Mouse (Mus musculus) T-helper 17 cell (primary cell): ENCODE results near the gene Tgfbr3.
"Not testable (repeated sequence)": the region's sequence is repeated elsewhere in the genome, so short reads cannot be mapped to it uniquely, and the experiment has no call there.

Experiments used
- in situ Hi-C, 2 experiments: fragments of 300-600 bp; cut with MboI, MseI; formaldehyde crosslinking; loops; 1 replicate in 1 of 2; 2 replicates in 1 of 2; pipeline ENCODE4 v1.15.1; 2025; ENCODE audit warnings: high pct_unique_total_duplicates in 2 of 2

Gene Tgfbr3

GRCm38 (mm10) chr5:107247786-107248185, 41.6 kb downstream of the Tgfbr3 start:
- in situ Hi-C loops = no loop called here

DNA sequence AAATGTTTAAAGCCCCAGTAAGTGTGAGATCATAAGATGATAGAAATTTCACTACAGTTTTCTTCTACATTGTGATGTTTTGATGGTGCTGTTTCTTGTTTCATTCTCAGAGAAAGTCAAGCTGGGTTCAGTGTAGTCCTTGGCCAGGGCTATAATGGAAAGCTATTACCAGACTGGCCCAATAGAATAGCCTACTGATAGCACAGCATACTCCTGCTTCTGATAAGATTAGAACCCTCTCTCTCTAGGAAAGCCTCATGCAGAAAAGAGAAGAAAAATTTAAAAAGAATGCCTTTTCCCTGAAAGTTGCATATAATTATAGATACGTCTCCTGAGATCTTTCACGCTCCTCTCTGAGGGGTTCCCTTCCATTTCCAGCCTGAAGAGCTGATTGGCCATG, 46.0 kb downstream of the Tgfbr3 start:
- in situ Hi-C loops = no loop called here

GRCm38 (mm10) chr5:107242993-107243392, 46.4 kb downstream of the Tgfbr3 start:
- in situ Hi-C loops = no loop called here

GRCm38 (mm10) chr5:107240276-107240675, 49.2 kb downstream of the Tgfbr3 start:
- in situ Hi-C loops = no loop called here

DNA sequence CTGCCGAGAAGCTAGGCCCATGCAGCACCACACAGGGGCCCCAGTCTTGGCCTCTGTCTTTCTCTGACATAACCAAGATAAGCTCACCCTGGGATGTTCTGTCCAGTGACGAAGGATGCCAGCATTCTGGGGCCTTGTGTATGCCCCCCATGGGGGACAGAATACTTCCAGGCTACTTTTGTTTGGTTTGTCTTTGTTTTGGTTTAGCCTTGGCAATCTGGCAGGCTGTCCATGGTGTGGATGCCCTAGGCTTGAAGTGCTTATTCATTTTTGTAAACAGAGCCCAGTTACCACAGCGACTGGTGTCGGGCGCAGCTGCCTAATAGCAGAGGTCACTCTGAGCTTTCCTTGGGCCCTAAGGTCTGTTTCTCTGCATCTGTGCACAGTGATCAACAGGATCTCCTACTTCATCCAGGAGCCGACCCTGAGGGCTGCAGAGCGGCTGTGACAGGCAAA, 51.4 kb downstream of the Tgfbr3 start:
- in situ Hi-C loops = no loop called here

DNA sequence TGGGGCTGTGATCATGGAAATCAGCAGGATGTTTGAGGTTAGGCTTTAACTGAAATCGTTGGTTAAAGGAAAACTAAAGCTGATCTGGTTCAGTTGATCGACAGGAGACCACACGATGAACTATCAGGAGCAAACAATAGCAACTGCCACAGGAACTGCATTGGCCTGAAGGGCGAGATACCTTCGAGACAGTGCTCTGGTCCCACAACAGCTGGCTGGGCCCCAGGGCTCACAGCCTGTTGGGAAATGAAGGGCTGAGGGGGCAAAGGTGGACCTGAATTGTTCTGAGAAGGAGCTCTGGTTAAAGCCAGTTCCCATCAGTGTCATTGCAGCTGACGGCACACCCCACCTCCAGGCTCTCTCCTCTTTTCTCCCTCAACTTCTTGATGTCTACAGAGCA, 52.5 kb downstream of the Tgfbr3 start:
- in situ Hi-C loops = no loop called here

DNA sequence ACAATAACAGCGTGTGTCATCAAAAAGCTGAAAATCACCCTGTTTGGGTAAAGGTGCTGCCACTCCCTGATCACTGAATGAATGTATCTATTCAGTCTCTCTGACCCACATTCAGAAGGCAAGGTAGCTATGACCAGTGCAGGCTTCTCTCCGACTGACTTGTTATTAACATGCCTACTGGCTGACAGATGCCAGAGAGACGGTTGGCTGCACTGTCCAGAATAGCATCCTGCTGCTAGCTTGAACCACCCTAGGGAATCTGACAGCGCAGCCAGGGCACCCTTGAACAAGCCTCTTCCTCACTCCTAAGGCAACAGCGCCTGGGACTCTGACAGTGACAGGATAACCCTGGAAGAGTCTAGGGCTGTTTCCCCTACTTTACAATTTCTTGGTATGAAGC, 53.4 kb downstream of the Tgfbr3 start:
- in situ Hi-C loops = no loop called here

- in situ Hi-C loops = no loop called here
These were observed 55.8 kb downstream of the Tgfbr3 start for GRCm38 (mm10) chr5:107233366-107234354.

DNA sequence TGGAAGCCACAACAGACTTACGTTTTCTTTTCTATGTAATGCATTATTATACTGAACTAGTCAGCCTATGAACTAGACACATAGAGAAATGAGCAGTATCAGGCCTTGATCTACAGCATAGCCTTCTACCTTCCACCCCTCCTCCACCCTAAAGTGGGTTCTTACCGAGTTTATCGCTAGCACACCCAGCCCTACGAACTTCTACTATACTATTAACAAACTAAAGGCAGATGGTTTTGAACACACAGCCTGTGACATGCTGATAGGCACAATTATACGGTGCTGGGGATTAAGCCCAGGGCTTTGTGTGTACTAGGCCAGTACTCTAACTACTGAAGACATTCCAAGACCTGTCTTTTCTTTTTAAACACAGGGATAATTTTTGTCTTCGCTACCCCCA, 59.2 kb downstream of the Tgfbr3 start:
- in situ Hi-C loops = no loop called here

DNA sequence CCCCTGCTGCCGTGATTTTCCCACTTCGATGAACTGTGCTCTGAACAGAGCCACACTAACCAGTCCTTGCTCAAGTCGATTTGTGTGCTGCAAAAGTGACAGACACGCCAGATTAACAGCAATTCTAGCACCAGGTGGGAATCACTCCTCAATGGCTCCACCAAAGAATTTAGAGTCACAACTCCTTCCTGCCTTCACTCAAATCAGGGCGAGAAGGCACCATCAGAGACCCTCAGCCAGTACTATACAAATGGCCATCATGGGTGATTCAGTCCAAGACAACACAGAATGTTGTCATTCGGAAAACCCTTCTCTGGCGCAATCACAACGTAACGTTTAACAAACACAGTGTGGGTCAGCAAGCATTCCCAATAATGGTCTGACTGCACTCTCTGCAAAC, 60.4 kb downstream of the Tgfbr3 start:
- in situ Hi-C loops = no loop called here

GRCm38 (mm10) chr5:107227580-107227979, 61.8 kb downstream of the Tgfbr3 start:
- in situ Hi-C loops = no loop called here

DNA sequence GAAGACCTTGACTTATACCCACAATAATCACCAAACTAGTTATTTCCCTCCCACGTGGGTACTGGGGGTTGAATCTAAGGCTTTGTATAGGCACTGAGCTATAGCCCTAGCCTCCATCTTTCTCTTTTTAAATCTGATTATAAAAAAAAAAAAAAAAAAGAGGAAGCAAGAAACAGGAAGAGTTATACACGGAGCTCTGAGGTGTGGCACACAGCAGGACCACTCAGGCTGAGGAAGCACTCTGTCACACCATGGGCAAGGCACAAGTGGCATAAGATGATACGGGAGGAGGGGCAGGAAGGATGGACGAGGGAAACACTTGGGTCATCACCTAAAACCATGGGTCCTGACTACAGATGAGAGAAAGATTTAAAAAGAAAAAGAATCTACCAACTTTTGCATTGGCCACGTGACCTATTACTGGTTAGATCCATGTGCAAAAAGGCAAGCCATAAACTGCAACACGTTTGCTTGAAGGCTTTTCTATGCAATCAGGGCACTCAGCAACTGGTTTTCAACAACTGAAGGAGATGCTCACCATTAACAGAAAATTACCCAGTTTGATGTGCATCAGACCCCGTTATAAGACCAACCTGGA, 64.5 kb downstream of the Tgfbr3 start:
- in situ Hi-C loops = no loop called here

- in situ Hi-C loops = no loop called here
These were observed 65.3 kb downstream of the Tgfbr3 start for GRCm38 (mm10) chr5:107224151-107224550.

- in situ Hi-C loops = not testable (repeated sequence)
These were observed 65.9 kb downstream of the Tgfbr3 start for GRCm38 (mm10) chr5:107223483-107223882.

- in situ Hi-C loops = no loop called here
These were observed 66.4 kb downstream of the Tgfbr3 start for GRCm38 (mm10) chr5:107223029-107223428.

DNA sequence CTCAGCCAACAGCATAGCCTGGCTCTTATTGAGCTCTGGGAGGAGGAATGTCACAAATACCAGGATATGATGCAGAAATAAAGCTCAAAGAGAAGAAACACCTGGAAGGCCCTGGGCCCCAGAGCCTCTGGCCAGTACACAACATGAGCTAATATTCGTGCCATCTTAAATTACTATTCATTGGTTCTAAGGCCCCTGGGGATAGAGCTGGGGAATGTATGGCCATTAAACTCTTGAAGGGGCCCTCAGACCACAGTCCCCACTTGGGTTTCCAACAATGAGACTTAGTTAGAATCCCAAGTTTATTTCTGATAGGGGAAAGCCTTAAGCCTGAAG, 66.8 kb downstream of the Tgfbr3 start:
- in situ Hi-C loops = no loop called here

DNA sequence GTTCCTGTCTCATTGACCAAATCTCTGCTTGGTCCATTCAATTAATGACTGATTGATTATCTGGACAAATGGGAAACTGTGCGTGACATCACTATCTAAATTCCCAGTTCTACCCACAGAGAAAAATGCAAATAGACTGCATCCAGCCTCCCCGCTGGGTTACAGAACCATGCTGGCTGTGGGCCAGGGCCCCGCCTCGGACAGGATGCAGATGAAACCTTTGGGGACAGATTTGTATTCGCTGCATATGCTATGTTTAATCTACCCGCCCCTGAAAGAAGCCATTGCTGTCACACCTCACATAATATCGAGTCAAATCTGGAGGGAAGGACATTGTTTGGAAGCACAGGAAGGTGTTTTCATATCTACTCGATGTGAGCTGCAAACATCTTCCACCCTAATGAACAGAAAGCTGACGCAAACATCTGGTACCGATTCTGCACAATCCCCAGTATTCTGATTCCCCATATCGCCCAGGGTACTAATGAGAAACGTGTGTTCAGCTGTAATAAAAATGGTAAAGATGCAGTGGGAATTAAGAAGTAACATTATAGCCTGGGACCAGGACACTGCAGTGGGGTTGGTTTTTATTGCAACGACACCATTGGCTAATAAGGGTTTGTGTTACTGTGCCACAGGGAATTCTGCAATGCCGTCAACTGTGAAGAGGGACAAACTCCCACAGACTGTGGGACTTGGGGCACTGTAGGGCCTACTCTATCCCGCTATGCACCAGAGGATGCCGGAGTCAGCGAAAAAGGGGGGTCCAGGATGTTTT, 67.3 kb downstream of the Tgfbr3 start:
- in situ Hi-C loops = no loop called here

DNA sequence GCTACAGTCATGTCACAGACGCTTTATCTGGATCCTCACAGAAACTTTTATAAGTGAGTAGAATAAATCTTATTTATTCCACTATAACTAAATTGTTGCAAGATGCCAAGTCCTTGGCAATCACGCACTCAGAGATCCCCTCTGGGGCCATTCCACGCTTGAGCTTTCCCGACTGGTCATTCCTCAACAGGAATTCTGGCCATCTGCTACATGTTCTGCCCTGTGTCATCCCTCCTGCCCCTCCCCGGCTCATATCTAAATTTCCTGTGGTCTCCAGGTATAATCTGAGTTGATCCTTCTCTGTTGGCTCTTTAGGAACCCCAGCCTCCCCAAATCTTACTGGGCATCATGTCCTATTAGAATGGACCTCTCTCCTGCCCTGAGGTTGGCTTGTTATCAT, 68.5 kb downstream of the Tgfbr3 start:
- in situ Hi-C loops = no loop called here

DNA sequence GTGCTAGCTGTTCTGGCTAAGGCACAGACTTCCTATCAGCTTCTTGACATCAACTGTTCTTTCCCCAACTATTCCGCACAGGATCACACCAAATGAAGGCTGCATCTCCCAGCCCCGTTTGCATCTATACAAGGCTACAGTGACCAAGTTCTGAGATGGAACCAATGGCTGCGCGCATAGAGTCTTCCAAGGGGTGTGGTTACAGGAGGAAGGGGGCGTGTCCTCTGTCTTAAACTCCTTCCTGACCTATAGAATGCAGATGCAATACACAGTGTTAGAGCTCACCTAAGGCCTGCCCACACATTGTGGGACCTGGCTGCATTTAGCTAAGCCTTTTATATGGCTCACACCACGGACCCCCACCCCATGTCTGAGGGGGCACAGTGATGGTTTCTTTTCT, 69.5 kb downstream of the Tgfbr3 start:
- in situ Hi-C loops = no loop called here

- in situ Hi-C loops = no loop called here
These were observed 70.1 kb downstream of the Tgfbr3 start for GRCm38 (mm10) chr5:107219318-107219717.

DNA sequence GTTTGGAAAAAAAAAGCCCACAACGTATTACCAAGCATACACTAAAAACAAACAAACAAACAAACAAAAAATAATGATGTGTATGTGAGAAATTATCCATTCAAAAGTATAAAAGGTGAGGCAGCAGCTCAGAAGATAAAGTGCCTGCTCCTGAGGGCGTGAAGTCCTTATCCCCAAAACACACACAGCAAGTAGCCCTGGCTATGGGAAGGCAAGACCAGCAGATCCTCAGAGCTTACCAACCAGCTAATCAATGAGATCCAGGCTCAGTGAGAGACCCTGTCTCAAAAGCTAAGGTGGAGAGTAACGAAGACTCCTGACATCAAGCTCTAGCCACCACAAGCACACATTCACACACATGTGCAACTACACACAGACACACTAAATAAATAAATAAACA, 70.8 kb downstream of the Tgfbr3 start:
- in situ Hi-C loops = no loop called here

- in situ Hi-C loops = no loop called here
These were observed 72.3 kb downstream of the Tgfbr3 start for GRCm38 (mm10) chr5:107217139-107217538.
